Mouse (Mus musculus): ENCODE results near the gene Stxbp4. TPM values are rescaled to one million over a fixed set of nuclear protein-coding genes. Genes with fewer than 3 reads are reported as not detected.

The Stxbp4 gene
- total and polyA plus RNA-seq, 3 experiments: 4.0 to 4.9 TPM; not detected in 1

- no peaks in the 10 kb centered on the region for H3K36me3 ChIP-seq (ENCODE audit: control insufficient read depth in 1 of 2, insufficient read depth in 2 of 2, low read length in 2 of 2)
- DNase-seq (ENCODE audit: low read depth, low spot score): no peak
- no peak overlapping the region for H3K9ac ChIP-seq (ENCODE audit: control insufficient read depth, low read depth, low read length, poor library complexity, severe bottlenecking)
- no peak overlapping the region for H3K4me3 ChIP-seq (ENCODE audit: control insufficient read depth in 1 of 2, insufficient read depth in 1 of 2, low read depth in 2 of 2, low read length in 2 of 2)
- no peak overlapping the region for H3K27ac ChIP-seq (ENCODE audit: control insufficient read depth, low read depth, low read length)
- no peaks in the 10 kb centered on the region for H3K9me3 ChIP-seq (replicated peaks; ENCODE audit: insufficient read depth, low read length)
- no peaks in the 10 kb centered on the region for H3K27me3 ChIP-seq (ENCODE audit: control insufficient read depth in 1 of 2, insufficient read depth in 2 of 2, low read length in 2 of 2)
- no peak for TF ChIP-seq POLR2A (IDR thresholded peaks at IDR 0.05; ENCODE audit: control insufficient read depth in 1 of 2, insufficient read depth in 1 of 2, low read depth in 1 of 2, low read length in 2 of 2, poor library complexity in 1 of 2)
- no peaks in the 10 kb centered on the region for H3K4me1 ChIP-seq (ENCODE audit: control insufficient read depth in 1 of 2, insufficient read depth in 2 of 2, low read length in 2 of 2)
- H3K79me2 ChIP-seq (ENCODE audit: control insufficient read depth, insufficient read depth, low read length, poor library complexity): no peaks in the 10 kb centered on the region
These were observed 156.1 kb downstream of the Stxbp4 start for GRCm38 (mm10) chr11:90481828-90482227.

GRCm38 (mm10) chr11:90470271-90470670 lies 167.6 kb downstream of the Stxbp4 start:
- no peak for DNase-seq (ENCODE audit: low read depth, low spot score)
- TF ChIP-seq ZMIZ1 (IDR thresholded peaks at IDR 0.05; ENCODE audit: low read depth, low read length) (no peak), CHD2 (IDR thresholded peaks at IDR 0.05; ENCODE audit: low read length) (no peak), RAD21 (IDR thresholded peaks at IDR 0.05; ENCODE audit: low read depth, low read length) (no peak), MXI1 (IDR thresholded peaks at IDR 0.05; ENCODE audit: low read depth, low read length) (no peak), MYB (IDR thresholded peaks at IDR 0.05; ENCODE audit: low read depth, low read length) (no peak), GATA1 (IDR thresholded peaks at IDR 0.05; ENCODE audit: low read depth, low read length) (no peak)
- H3K4me1 ChIP-seq (ENCODE audit: control insufficient read depth in 1 of 2, insufficient read depth in 2 of 2, low read length in 2 of 2): no peaks in the 10 kb centered on the region
- no peaks in the 10 kb centered on the region; a peak in 2 of 4 replicates for H3K27me3 ChIP-seq (ENCODE audit: control insufficient read depth in 1 of 2, insufficient read depth in 2 of 2, low read length in 2 of 2)
- no peak overlapping the region for H3K27ac ChIP-seq (ENCODE audit: control insufficient read depth, low read depth, low read length)
- no peak overlapping the region for H3K4me3 ChIP-seq (ENCODE audit: control insufficient read depth in 1 of 2, insufficient read depth in 1 of 2, low read depth in 2 of 2, low read length in 2 of 2)
- H3K79me2 ChIP-seq (ENCODE audit: control insufficient read depth, insufficient read depth, low read length, poor library complexity): no peaks in the 10 kb centered on the region
- H3K9ac ChIP-seq (ENCODE audit: control insufficient read depth, low read depth, low read length, poor library complexity, severe bottlenecking): no peak overlapping the region
- H3K9me3 ChIP-seq (replicated peaks; ENCODE audit: insufficient read depth, low read length): no peaks in the 10 kb centered on the region
- H3K36me3 ChIP-seq (ENCODE audit: control insufficient read depth in 1 of 2, insufficient read depth in 2 of 2, low read length in 2 of 2): no peaks in the 10 kb centered on the region

GRCm38 (mm10) chr11:90464046-90464595 lies 173.8 kb downstream of the Stxbp4 start:
- Histone ChIP-seq H3K27me3 (ENCODE audit: control insufficient read depth in 1 of 2, insufficient read depth in 2 of 2, low read length in 2 of 2) (peaks cover 2 to 9% of the 10 kb centered on the region in 2 experiments; a peak in 3 of 4 replicates), H3K9me3 (replicated peaks; ENCODE audit: insufficient read depth, low read length) (no peaks in the 10 kb centered on the region), H3K27ac (ENCODE audit: control insufficient read depth, low read depth, low read length) (no peak overlapping the region), H3K9ac (ENCODE audit: control insufficient read depth, low read depth, low read length, poor library complexity, severe bottlenecking) (no peak overlapping the region), H3K36me3 (ENCODE audit: control insufficient read depth in 1 of 2, insufficient read depth in 2 of 2, low read length in 2 of 2) (no peaks in the 10 kb centered on the region), H3K79me2 (ENCODE audit: control insufficient read depth, insufficient read depth, low read length, poor library complexity) (no peaks in the 10 kb centered on the region), H3K4me3 (ENCODE audit: control insufficient read depth in 1 of 2, insufficient read depth in 1 of 2, low read depth in 2 of 2, low read length in 2 of 2) (no peak overlapping the region), H3K4me1 (ENCODE audit: control insufficient read depth in 1 of 2, insufficient read depth in 2 of 2, low read length in 2 of 2) (no peaks in the 10 kb centered on the region)
- TF ChIP-seq NELFE (IDR thresholded peaks at IDR 0.05; ENCODE audit: low read depth, low read length): no peak
- DNase-seq (ENCODE audit: low read depth, low spot score): no peak

GRCm38 (mm10) chr11:90460458-90460857 lies 177.4 kb downstream of the Stxbp4 start:
- Histone ChIP-seq H3K27me3 (ENCODE audit: control insufficient read depth in 1 of 2, insufficient read depth in 2 of 2, low read length in 2 of 2) (peaks cover 5 to 11% of the 10 kb centered on the region in 2 experiments), H3K9ac (ENCODE audit: control insufficient read depth, low read depth, low read length, poor library complexity, severe bottlenecking) (no peak overlapping the region), H3K4me3 (ENCODE audit: control insufficient read depth in 1 of 2, insufficient read depth in 1 of 2, low read depth in 2 of 2, low read length in 2 of 2) (no peak overlapping the region), H3K27ac (ENCODE audit: control insufficient read depth, low read depth, low read length) (no peak overlapping the region), H3K36me3 (ENCODE audit: control insufficient read depth in 1 of 2, insufficient read depth in 2 of 2, low read length in 2 of 2) (no peaks in the 10 kb centered on the region), H3K9me3 (replicated peaks; ENCODE audit: insufficient read depth, low read length) (no peaks in the 10 kb centered on the region), H3K79me2 (ENCODE audit: control insufficient read depth, insufficient read depth, low read length, poor library complexity) (no peaks in the 10 kb centered on the region), H3K4me1 (ENCODE audit: control insufficient read depth in 1 of 2, insufficient read depth in 2 of 2, low read length in 2 of 2) (no peaks in the 10 kb centered on the region)
- no peak for DNase-seq (ENCODE audit: low read depth, low spot score)
- TF ChIP-seq MXI1 (IDR thresholded peaks at IDR 0.05; ENCODE audit: low read depth, low read length) (no peak), ZKSCAN1 (IDR thresholded peaks at IDR 0.05; ENCODE audit: low read depth, low read length) (no peak), MYC (IDR thresholded peaks at IDR 0.05; ENCODE audit: low read depth, low read length) (no peak), TAL1 (IDR thresholded peaks at IDR 0.05; ENCODE audit: low read length) (no peak), NELFE (IDR thresholded peaks at IDR 0.05; ENCODE audit: low read depth, low read length) (no peak), CTCF (IDR thresholded peaks at IDR 0.05 in 2 of 3, conservative IDR thresholded peaks at IDR 0.05 in 1 of 3; ENCODE audit: control insufficient read depth in 1 of 3, insufficient read depth in 1 of 3, low read depth in 2 of 3, low read length in 3 of 3, poor library complexity in 1 of 3, severe bottlenecking in 1 of 3) (no peak), KAT2A (conservative IDR thresholded peaks at IDR 0.05; ENCODE audit: low read depth, low read length) (no peak)

Data from MEL (cell line).